Mouse (Mus musculus): Measurements from ENCODE around the gene Tpgs1. TPM values are rescaled to one million over a fixed set of nuclear protein-coding genes. Genes with fewer than 3 reads are reported as not detected.

Gene Tpgs1
- polyA plus RNA-seq, 1 experiment from 2014 or later, result 59.7 TPM

DNA sequence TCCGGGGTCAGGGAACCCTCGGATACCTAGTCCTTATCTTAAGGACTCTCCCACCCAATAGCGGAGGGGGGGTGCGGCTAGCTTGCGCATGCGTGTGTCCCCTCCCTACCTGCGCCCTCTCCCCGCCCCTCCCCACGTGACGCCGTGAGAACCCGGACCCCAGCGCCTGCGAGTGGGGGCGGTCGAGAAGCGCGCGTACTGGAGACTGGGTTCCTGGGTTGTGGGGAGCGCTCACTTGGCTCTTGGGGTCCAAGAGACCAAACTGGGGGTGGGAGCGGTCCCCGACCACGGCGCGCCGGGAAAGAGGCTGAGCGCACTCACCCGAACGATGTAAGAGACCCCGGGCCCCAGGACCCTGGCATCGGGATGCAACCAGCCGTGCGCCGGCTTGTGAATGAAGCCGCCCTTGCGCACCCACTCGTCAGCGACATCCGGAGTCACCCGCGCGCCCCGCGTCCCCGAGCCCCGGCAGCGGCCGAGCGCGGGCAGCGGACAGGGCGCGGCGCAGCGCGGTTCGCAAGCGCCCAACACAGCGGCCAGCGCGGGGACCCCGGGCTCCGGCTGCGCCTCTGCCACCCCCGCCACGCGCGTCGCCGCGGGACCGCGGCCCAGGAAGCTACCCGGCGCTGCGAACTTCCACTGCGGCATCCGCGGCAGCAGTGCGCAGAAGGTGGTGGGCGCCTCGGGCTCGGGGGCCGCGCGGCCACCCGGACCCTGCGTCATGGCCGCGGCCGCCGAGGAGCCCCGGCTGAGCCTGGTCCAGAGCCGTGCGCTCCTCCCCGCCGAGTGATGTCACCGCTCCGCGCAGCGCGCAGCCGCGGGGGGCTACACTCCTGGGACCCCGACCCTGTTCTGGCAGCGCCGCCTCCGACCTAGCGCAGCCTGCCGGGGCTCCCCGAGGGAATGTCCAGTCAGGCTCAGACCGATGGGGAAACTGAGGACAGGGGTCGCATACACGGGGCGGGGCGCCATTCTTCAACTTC is 31.8 kb upstream of the Tpgs1 start, which contains the start of gene Shc2:
Gene Shc2 (minus strand): TSS at position 791 of the 983 bp plus-strand sequence.
- Histone ChIP-seq H3K27me3 (ENCODE audit: control insufficient read depth, insufficient read depth, low read length) (peaks cover 19% of the 10 kb centered on the region), H3K27ac (ENCODE audit: low read depth, low read length) (peak within 1 kb of the TSS; percentile 37; the same call in 1 of the 2 replicates), H3K9me3 (ENCODE audit: control insufficient read depth, low read length) (no peaks in the 10 kb centered on the region), H3K4me3 (ENCODE audit: low read depth, low read length) (peak within 1 kb of the TSS; percentile 75), H3K36me3 (ENCODE audit: control insufficient read depth, insufficient read depth, low read length) (no peaks in the 10 kb centered on the region), H3K9ac (ENCODE audit: low read length) (peak within 1 kb of the TSS; percentile 77), H3K4me1 (replicated peaks; ENCODE audit: control insufficient read depth, insufficient read depth, low read length) (peaks cover 8% of the 10 kb centered on the region; the same call in 1 of the 2 replicates), H3K4me2 (ENCODE audit: low read depth, low read length, severe bottlenecking) (peak within 1 kb of the TSS; percentile 90)
- DNase-seq (ENCODE audit: low spot score), result peak; percentile 85
- peak; percentile 90 for ATAC-seq (replicated peaks; ENCODE audit: low FRiP score)
- under 1% methylated on average over 101 of the region's 116 CpGs for WGBS

DNA sequence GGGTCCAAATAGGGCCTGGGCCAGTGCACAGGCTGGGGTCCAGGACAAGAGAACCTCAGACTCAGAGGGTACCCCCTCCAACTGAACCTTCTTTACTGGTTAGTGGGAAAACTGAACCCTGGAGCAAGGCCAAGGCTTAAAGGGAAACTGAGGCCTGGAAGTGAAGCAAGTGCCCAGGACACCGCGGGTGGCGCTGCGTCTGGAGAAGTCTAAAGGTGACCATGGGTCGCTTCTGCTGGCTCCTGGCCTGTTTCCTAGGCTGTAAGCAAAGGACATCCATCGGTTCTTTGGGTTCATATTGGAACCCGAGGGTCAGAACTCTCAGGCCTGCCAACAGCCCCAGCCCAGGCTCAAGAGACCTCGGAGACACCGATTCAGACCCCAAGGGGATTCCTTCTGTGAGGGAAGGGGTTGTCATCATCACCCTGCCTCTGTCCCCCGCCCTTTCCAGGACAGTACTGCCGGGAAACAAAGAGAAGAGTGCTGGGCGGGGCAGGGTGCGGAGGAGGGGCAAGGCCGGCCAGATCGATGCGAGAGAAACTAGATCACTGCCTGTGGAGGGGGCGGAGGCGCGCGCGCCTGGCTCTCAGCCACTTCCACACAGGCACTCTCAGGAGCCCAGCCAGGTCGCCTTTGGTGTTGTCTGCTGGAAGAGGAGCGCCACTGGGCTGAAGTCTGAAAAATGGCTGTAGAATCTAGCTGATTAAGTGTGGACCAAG is 30.5 kb upstream of the Tpgs1 start:
- no peak for ATAC-seq (replicated peaks; ENCODE audit: low FRiP score)

DNA sequence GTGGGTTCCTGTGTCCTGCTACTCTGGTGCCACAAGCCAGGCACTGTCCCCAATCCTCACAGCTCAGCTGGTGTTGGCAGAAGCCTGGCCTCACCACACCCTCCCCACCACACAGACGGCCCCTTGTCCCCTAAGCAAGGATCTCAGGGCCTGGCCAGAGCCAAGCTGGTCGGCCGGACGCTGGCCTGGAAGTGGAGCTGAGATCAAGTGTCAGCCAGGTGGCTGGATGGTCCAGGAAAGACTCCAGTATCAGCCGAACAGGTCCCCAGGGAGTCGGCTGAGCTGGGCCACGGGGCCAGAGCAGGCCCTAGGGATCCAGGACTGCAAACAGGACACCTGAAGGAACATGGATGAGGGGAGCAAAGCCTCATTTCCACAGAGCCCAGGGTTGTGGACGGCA is 23.5 kb upstream of the Tpgs1 start, which contains the start of gene Odf3l2:
Gene Odf3l2 (minus strand): TSS at position 28 of the 400 bp plus-strand sequence.
- H3K27ac ChIP-seq (ENCODE audit: low read depth, low read length), result no peak within 1 kb of the TSS
- no peak within 1 kb of the TSS for H3K9ac ChIP-seq (ENCODE audit: low read length)
- no peak within 1 kb of the TSS for H3K4me3 ChIP-seq (ENCODE audit: low read depth, low read length)
- DNase-seq (ENCODE audit: low spot score) (no peak), ATAC-seq (replicated peaks; ENCODE audit: low FRiP score) (no peak)
- no peak within 1 kb of the TSS for H3K4me2 ChIP-seq (ENCODE audit: low read depth, low read length, severe bottlenecking)
- H3K9me3 ChIP-seq (ENCODE audit: control insufficient read depth, low read length), result no peaks in the 10 kb centered on the region
- H3K27me3 ChIP-seq (ENCODE audit: control insufficient read depth, insufficient read depth, low read length), result no peaks in the 10 kb centered on the region
- no peaks in the 10 kb centered on the region for H3K4me1 ChIP-seq (replicated peaks; ENCODE audit: control insufficient read depth, insufficient read depth, low read length)
- WGBS, result 78% methylated on average over 8 of the region's 8 CpGs
- no peaks in the 10 kb centered on the region for H3K36me3 ChIP-seq (ENCODE audit: control insufficient read depth, insufficient read depth, low read length)

More for the DNA sequence above, 30.5 kb upstream of the Tpgs1 start:
- Histone ChIP-seq H3K36me3 (ENCODE audit: control insufficient read depth, insufficient read depth, low read length) (no peaks in the 10 kb centered on the region), H3K27me3 (ENCODE audit: control insufficient read depth, insufficient read depth, low read length) (peaks cover 19% of the 10 kb centered on the region), H3K9me3 (ENCODE audit: control insufficient read depth, low read length) (no peaks in the 10 kb centered on the region), H3K4me2 (ENCODE audit: low read depth, low read length, severe bottlenecking) (peak overlapping the region; percentile 90; the same call in 1 of the 2 replicates), H3K27ac (ENCODE audit: low read depth, low read length) (no peak overlapping the region), H3K4me3 (ENCODE audit: low read depth, low read length) (no peak overlapping the region), H3K9ac (ENCODE audit: low read length) (no peak overlapping the region), H3K4me1 (replicated peaks; ENCODE audit: control insufficient read depth, insufficient read depth, low read length) (peaks cover 8% of the 10 kb centered on the region; the same call in 1 of the 2 replicates)
- WGBS, result 3% methylated on average over 23 of the region's 23 CpGs
- DNase-seq (ENCODE audit: low spot score), result peak; percentile 71

DNA sequence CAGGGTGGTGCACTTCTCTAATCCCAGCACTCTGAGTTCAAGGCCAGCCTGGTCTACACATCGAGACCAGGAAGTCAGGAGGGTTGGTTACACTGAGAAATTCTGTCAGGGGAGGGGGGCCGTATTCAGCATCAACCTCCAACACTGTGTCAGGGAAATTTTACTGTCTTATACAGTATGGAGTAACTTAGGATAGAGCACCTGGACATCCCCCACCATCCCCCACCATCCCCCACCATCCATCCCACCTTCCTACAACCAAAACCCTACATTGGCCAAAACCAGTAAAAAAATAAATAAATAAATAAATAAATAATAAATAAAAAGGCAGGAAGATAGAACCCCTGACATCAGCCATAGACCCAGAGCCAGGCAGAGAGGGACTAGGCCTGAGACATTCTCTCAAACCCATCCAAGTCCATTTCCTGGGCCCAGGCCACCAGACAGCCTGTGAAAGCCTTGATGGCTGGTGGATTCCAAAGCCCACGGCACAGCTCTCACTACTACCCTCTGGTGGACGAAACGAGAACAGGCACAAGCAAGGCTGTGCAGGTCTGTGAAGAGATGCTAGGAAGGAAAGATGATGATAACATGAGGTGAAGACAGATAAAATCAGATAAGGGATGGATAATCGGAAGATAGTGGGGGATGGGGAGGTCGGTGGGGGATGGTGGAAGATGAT is 20.0 kb upstream of the Tpgs1 start:
- Histone ChIP-seq H3K9me3 (ENCODE audit: control insufficient read depth, low read length) (no peaks in the 10 kb centered on the region), H3K4me3 (ENCODE audit: low read depth, low read length) (no peak overlapping the region), H3K4me1 (replicated peaks; ENCODE audit: control insufficient read depth, insufficient read depth, low read length) (no peaks in the 10 kb centered on the region), H3K27me3 (ENCODE audit: control insufficient read depth, insufficient read depth, low read length) (no peaks in the 10 kb centered on the region), H3K4me2 (ENCODE audit: low read depth, low read length, severe bottlenecking) (no peak overlapping the region), H3K36me3 (ENCODE audit: control insufficient read depth, insufficient read depth, low read length) (no peaks in the 10 kb centered on the region), H3K9ac (ENCODE audit: low read length) (no peak overlapping the region), H3K27ac (ENCODE audit: low read depth, low read length) (no peak overlapping the region)
- 29% methylated on average over 7 of the region's 7 CpGs for WGBS
- ATAC-seq (replicated peaks; ENCODE audit: low FRiP score) (peak; percentile 75), DNase-seq (ENCODE audit: low spot score) (peak; percentile 87)

DNA sequence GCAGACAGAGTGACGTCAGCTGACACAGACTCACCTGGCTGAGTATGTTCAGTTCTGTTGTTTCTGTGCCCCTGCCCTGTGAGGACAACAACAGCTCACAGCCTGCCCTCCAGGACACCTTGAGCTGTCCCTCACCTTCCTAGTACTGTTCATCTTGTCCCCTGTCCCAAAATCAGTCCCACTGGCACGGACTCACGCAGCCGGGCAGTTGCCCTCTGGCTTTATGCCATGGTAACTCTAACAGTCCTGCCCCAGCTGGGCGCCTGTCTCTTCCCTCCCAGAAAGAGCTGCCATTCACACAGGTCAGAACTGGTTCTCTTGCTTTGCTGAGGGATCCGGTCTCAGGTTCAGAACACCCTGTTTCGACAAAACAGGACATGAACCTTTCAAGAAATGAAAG is 16.4 kb upstream of the Tpgs1 start:
- ATAC-seq (replicated peaks; ENCODE audit: low FRiP score) (no peak), DNase-seq (ENCODE audit: low spot score) (no peak)
- Histone ChIP-seq H3K27ac (ENCODE audit: low read depth, low read length) (no peak overlapping the region), H3K4me3 (ENCODE audit: low read depth, low read length) (no peak overlapping the region), H3K9ac (ENCODE audit: low read length) (no peak overlapping the region), H3K36me3 (ENCODE audit: control insufficient read depth, insufficient read depth, low read length) (no peaks in the 10 kb centered on the region), H3K9me3 (ENCODE audit: control insufficient read depth, low read length) (no peaks in the 10 kb centered on the region), H3K4me2 (ENCODE audit: low read depth, low read length, severe bottlenecking) (no peak overlapping the region), H3K4me1 (replicated peaks; ENCODE audit: control insufficient read depth, insufficient read depth, low read length) (no peaks in the 10 kb centered on the region), H3K27me3 (ENCODE audit: control insufficient read depth, insufficient read depth, low read length) (no peaks in the 10 kb centered on the region)
- 83% methylated on average over 7 of the region's 7 CpGs for WGBS

DNA sequence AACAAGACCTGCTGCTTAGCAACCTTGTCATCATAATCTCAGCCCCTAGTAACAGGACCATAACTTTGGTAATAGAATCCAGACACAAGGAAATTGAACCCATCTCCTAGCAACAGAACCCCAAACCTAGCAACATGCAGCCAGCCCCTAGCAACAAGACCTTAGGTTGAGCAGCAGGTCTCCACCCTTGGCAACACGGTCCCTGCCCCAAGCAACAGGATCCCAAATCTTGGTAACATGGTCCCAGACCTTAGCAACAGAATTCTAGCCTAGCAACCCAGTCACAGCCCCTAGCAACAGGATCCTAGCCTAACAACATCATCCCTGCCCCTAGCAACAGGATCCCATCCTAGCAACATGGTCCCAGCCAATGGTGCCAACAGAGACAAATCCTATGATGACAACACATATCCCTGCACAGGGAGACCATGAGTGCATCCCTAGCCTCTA is 14.2 kb upstream of the Tpgs1 start:
- no peak overlapping the region for H3K4me2 ChIP-seq (ENCODE audit: low read depth, low read length, severe bottlenecking)
- no peak for DNase-seq (ENCODE audit: low spot score)
- H3K27me3 ChIP-seq (ENCODE audit: control insufficient read depth, insufficient read depth, low read length), result no peaks in the 10 kb centered on the region
- ATAC-seq (replicated peaks; ENCODE audit: low FRiP score), result peak; percentile 70
- no peaks in the 10 kb centered on the region for H3K36me3 ChIP-seq (ENCODE audit: control insufficient read depth, insufficient read depth, low read length)
- no peak overlapping the region for H3K27ac ChIP-seq (ENCODE audit: low read depth, low read length)
- 52% methylated on average over 1 of the region's 1 CpGs for WGBS
- H3K4me3 ChIP-seq (ENCODE audit: low read depth, low read length), result no peak overlapping the region
- H3K9ac ChIP-seq (ENCODE audit: low read length), result no peak overlapping the region
- no peaks in the 10 kb centered on the region for H3K9me3 ChIP-seq (ENCODE audit: control insufficient read depth, low read length)
- H3K4me1 ChIP-seq (replicated peaks; ENCODE audit: control insufficient read depth, insufficient read depth, low read length), result no peaks in the 10 kb centered on the region

DNA sequence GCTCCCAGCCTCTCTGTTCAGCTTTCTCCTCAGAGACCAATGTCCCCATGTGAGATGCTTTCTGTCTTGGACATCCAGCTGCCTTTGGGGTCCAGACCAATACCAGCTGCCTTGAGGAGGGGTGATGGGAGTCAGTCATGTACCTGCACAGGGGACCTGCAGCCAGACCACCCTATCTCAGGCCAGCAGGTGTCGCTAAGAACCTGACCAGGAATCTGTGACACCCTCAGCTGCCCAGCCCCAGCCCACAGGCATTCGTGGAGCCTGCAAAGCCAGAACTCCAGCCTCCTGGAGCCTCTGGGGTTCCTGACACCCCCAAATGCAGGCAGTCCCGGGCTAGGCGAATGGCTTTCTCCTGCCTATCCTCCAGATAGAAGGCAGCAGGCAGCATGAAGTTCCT is 10.3 kb upstream of the Tpgs1 start:
- no peak for DNase-seq (ENCODE audit: low spot score)
- Histone ChIP-seq H3K4me2 (ENCODE audit: low read depth, low read length, severe bottlenecking) (no peak overlapping the region), H3K27ac (ENCODE audit: low read depth, low read length) (no peak overlapping the region), H3K9ac (ENCODE audit: low read length) (no peak overlapping the region), H3K36me3 (ENCODE audit: control insufficient read depth, insufficient read depth, low read length) (no peaks in the 10 kb centered on the region), H3K4me1 (replicated peaks; ENCODE audit: control insufficient read depth, insufficient read depth, low read length) (no peaks in the 10 kb centered on the region), H3K4me3 (ENCODE audit: low read depth, low read length) (no peak overlapping the region), H3K9me3 (ENCODE audit: control insufficient read depth, low read length) (no peaks in the 10 kb centered on the region), H3K27me3 (ENCODE audit: control insufficient read depth, insufficient read depth, low read length) (no peaks in the 10 kb centered on the region)
- 31% methylated on average over 4 of the region's 4 CpGs for WGBS
- no peak; the same call in 1 of the 2 replicates for ATAC-seq (replicated peaks; ENCODE audit: low FRiP score)

DNA sequence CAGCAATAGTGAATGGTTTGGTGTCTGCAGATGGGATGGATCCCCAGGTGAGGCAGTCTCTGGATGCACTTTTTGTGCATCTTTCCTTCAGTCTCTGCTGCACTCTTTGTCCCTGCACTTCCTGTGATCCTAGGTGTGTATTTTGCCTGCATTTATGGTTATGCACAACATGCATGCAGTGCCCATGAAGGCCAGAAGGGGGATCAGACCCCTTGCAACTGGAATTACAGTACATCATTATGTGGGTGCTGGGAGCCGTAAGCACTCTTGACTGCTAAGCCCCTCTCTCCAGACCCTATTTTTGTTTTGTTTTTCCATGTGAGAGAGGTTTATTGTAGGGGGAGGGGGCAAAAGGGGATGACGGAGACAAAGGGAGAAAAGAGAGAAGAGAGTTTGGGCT is 8.9 kb upstream of the Tpgs1 start:
- Histone ChIP-seq H3K27me3 (ENCODE audit: control insufficient read depth, insufficient read depth, low read length) (no peaks in the 10 kb centered on the region), H3K4me3 (ENCODE audit: low read depth, low read length) (no peak overlapping the region), H3K4me1 (replicated peaks; ENCODE audit: control insufficient read depth, insufficient read depth, low read length) (no peaks in the 10 kb centered on the region), H3K4me2 (ENCODE audit: low read depth, low read length, severe bottlenecking) (no peak overlapping the region), H3K9ac (ENCODE audit: low read length) (no peak overlapping the region), H3K36me3 (ENCODE audit: control insufficient read depth, insufficient read depth, low read length) (no peaks in the 10 kb centered on the region), H3K27ac (ENCODE audit: low read depth, low read length) (no peak overlapping the region), H3K9me3 (ENCODE audit: control insufficient read depth, low read length) (no peaks in the 10 kb centered on the region)
- DNase-seq (ENCODE audit: low spot score) (no peak), ATAC-seq (replicated peaks; ENCODE audit: low FRiP score) (no peak)
- WGBS, result 75% methylated on average over 2 of the region's 2 CpGs
